Mouse (Mus musculus) R1 (cell line): Measurements from ENCODE around the gene Top2b.

Experiments used
- DNase-seq: peaks from one replicate; pipeline ENCODE4 v3.0.0-alpha.2; 2018; ENCODE audit warnings: low read depth, low spot score

Gene Top2b

DNA sequence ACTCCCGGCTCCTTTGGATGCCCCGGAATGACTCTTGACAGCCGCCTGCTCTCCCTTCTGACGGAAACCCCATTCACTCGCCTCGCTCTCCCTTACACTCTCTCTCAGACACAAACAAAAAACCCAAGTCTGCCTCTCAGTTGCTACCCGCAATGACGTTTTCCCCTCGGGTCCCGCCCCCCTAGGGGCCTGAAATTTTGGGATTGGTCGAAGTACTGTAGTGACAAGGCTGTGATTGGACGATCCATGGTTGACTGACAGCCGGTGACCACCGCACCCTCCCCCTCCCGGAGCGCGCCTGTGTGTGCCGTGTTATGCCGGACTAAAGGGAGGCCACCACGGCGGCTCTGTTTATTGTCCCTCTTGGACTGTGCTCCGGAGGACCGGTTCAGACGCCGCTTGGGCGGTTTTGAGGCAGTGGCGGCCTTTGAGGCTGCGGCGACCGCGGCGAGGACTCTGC, at the start of gene Top2b:
Gene Top2b, plus strand, starts transcription at position 302 of the 460 bp plus-strand sequence.
- peak; percentile 98 for DNase-seq

GRCm38 (mm10) chr14:16316715-16317114, 48.3 kb upstream of the Top2b start:
- DNase-seq = no peak

- DNase-seq = no peak
These were observed 45.2 kb upstream of the Top2b start for GRCm38 (mm10) chr14:16319818-16320217.

GRCm38 (mm10) chr14:16324394-16324793, 40.6 kb upstream of the Top2b start:
- no peak for DNase-seq

DNA sequence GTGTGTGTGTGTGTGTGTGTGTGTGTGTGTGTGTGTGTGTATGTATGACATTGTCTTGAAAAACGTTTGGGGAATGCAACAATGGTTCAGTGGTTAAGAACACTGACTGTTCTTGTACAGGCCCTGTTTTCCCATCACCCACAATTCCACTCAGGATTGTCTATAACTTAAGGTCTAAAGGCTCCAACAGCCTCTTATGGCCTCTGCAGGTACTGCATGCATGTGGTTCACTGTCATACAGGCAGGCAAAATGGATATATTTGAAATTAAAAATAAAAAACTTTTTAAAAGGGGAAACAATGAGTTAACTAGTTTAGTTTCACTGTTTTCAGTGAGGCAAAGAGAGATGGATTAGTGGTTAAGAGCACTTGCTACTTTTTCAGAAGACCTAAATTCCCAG, 39.8 kb upstream of the Top2b start:
- DNase-seq = peak; percentile 38

DNA sequence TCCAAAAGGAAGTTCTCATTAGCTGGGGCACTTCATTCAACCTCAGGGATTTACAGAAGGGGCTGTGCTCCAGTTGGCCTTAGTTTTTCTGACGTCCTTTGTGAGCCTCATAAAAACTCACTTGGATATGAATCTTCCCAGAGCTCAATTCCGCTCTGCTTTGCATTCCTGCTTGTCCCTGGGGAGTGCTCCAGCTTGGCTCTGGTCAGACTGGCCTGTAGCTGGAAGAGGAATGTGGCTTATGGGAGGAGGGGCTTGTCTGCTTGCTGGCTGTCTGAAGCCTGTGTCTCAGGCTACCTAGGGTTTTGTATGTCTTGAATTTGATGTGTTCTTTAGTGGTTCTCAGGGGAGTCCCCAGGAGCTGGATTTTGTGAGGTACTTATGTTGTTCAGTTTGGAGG, 36.4 kb upstream of the Top2b start:
- DNase-seq = peak; percentile 57

GRCm38 (mm10) chr14:16328959-16329480, 36.0 kb upstream of the Top2b start:
- DNase-seq = peak; percentile 94

DNA sequence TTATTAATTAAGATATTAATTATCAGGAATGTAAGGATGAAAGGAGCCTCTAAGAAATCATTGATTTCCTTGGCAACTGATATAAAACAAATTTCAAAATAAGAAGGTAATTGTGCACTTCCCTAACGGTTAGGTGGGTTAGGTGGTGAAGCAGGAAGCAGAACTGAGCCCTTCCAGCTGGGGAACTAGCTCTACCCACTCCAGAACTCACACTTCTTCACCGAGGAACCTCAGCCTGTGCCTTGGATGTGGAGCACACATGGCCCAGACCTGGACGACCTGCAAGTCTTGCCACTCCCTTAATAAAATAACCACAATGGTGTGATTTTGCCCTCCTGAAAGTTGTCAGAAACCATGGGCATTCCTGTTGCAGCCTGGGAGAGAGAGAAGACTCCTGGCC, 35.2 kb upstream of the Top2b start:
- DNase-seq = no peak

- no peak for DNase-seq
These were observed 30.7 kb upstream of the Top2b start for GRCm38 (mm10) chr14:16334260-16334659.

DNA sequence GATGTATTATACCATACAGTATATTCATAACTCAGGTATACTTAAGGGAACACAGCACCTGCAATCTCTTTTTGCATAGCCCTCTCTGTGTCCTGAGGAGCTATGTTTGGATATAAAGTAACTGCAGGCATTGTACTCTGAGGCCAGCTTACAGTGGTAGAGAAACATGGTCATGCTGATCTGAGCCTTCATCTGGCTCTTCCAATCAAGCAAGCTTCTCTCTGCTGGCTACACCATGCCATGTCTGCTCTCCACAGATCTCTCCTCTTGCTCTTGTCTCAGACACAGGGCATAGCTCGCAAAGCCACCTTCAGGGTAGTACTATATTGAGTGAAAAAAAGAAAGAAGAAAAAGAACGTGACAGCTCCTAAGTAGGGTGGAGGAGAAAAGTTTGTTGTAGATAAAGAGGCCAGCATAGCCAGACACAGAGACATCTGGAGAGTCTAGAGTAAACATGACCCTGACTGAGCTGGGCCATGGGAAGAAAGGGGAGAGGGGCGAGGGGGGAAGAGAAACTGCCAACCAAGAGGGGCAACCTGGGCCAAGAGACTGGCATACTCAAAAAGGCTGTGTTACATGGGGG, 29.1 kb upstream of the Top2b start:
- DNase-seq = no peak

DNA sequence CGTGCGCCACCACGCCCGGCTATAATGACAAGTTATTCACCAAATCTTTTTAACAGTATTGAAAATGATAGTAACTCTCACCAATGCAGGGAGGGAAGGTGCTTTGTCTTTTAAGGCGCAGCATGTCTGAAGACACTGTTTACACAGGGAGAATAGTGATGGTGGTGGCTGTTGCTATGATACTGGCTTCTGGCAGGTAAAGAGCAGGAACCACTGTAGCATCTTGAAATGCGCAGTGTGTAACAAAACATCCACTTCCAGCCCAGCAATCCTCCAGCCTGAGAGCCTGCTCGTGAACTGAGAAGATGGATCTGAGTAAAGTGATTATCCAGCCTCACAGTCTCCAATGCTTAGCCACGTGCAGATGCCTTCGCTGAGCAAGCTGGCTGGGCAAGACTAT, 17.5 kb upstream of the Top2b start:
- no peak for DNase-seq

DNA sequence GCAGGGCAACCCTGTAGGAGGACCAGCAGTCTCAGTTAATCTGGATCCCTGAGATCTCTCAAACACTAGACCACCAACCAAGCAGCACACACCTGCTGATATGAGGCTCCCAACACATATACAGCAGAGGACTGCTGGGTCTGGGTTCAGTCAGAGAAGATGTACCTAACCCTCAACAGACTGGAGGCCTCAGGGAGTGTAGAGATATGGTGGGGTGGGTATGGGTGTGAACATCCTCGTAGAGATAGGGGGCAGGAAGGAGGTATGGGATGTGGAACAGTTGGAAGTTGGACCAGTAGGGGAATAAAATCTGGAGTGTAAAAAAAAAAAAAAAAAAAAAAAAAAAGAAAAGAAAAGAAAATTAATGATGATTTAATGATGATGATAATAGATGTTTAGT, 5.3 kb upstream of the Top2b start:
- no peak for DNase-seq

DNA sequence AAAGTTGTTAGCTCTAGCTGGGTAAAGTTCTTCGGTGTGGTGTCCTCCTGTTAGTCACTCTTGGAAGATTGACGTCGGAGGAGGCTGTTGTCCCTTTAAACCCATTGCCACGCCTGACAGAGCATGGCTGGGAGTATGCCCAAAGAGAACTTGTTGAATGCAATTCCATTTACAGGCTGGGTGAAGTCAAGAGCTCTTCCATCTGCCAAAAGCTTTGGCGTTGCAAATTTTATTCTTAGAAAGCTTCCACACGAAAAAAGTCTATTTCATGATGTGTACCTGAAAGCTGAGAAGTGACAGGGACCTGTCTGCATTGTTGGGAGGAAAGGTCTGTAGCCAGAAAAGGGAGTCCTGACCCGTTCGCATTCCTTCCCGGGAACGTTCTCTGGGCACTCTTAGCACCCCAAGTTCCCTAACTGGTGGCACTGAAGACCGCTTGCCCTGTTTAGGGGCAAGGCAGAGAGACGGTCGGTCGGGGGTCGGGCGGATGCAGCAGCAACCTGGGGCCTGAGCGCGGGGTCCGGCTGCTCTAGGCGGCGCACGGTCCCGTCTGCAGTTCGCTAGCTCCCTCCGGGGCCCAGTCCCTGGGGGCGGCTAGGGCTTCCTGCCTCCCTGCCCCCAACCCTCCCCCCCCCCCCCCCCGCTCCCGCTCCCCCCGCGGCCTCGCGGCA, 683 bp upstream of the Top2b start:
- no peak for DNase-seq

DNA sequence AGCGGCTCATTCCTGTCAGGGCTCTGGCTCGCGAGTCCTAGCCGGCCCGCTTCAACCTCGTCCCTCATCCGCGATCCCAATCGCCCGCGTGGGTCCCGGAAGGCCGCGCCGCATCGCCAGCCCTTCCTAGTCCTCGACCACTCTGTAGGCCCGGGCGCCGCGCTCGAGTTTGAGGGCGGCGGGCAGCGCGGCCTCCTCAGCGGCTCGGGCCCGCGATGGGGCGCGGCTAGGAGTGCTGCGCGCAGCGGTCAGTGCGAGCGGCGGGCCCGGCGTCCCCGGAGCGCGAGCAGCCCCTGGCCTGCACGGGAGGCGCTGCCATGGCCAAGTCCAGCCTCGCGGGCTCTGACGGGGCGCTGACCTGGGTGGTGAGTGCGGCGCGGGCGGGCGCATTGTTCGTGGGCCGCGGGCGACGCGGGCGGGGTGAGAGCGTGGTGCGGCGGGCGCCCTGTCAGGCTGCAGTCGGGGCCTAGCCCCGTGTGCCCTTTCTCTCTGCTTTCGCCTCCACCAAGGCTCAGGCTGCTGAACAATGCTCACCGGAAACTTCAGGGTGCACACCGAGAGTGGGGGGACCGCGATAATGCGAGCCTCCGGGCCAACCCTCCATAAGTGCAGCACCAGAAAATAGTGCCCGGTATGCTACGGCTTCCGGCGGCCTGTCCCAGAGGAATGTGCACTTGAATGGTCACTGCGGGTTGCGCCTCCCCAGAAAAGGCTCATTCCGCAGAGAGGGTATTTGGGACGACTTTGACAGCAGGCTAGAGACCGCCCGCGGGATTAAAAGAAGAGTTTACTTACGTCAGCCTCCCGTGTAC, 589 bp downstream of the Top2b start:
- peak; percentile 80 for DNase-seq

- no peak for DNase-seq
These were observed 1.4 kb downstream of the Top2b start for GRCm38 (mm10) chr14:16366174-16366889.

DNA sequence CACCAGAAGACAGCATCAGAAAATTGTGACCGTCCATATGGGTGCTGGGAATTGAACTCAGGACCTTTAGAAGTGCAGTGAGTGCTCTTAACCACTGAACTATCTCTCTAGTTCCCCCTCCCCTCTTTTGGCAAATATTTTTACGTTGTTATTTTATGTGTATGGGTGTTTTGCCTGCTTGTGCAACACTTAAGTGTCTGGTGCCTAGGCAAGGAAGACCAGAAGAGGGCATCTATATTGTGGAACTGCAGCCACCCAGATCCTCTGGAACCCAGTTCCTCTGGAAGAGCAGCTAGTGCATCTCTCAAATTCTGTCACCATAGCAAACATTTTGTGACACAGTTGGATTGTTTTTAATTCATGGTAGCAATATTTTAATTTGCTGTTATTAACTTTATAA, 2.0 kb downstream of the Top2b start:
- DNase-seq = no peak

GRCm38 (mm10) chr14:16372761-16373160, 7.8 kb downstream of the Top2b start:
- no peak for DNase-seq

DNA sequence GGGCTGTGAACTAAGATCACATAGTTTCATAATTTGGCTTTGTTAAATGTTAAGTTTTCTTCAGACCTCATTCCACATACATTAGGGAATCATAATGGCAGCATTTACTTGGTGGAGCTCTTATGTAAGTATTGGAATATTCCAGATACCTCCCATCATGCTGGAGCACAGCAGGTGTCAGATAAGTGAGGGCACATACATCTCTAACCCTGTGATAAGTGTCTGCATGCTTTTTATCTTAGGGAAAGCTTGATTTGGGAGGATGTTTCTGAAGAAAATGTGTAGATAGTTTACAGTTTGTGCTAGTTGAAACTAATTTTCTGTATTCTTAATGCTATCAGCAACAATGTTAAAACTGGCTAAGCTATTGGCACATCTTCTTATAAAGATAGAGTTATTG, 8.2 kb downstream of the Top2b start:
- no peak for DNase-seq

GRCm38 (mm10) chr14:16379917-16380570, 15.1 kb downstream of the Top2b start:
- DNase-seq = peak; percentile 88

GRCm38 (mm10) chr14:16384783-16385182, 19.8 kb downstream of the Top2b start:
- no peak for DNase-seq

DNA sequence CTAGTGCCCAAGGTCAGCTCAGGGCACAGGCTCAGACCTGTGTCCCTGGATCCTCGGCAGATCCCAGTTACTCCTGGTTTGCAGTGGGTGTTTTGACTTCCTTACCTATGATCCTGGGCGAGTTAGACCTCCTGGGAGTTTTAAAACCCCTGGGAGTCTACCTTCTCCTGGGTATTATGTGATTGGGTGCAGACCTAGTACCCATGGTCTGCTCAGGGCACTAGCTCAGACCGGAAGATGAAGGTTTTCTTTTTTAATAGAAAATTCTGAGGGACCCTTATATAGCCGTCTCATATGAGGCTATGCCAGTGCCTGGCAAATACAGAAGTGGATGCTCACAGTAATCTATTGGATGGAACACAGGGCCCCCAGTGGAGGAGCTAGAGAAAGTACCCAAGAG, 40.2 kb downstream of the Top2b start:
- no peak for DNase-seq
